Mouse (Mus musculus): Measurements from ENCODE around the gene Boll. TPM values are rescaled to one million over a fixed set of nuclear protein-coding genes. Genes with fewer than 3 reads are reported as not detected.
A peak's percentile ranks its signal among the peaks of the same experiment; 100 is the strongest.

Gene Boll
- total RNA-seq, 1 experiment, result 2.9 TPM

DNA sequence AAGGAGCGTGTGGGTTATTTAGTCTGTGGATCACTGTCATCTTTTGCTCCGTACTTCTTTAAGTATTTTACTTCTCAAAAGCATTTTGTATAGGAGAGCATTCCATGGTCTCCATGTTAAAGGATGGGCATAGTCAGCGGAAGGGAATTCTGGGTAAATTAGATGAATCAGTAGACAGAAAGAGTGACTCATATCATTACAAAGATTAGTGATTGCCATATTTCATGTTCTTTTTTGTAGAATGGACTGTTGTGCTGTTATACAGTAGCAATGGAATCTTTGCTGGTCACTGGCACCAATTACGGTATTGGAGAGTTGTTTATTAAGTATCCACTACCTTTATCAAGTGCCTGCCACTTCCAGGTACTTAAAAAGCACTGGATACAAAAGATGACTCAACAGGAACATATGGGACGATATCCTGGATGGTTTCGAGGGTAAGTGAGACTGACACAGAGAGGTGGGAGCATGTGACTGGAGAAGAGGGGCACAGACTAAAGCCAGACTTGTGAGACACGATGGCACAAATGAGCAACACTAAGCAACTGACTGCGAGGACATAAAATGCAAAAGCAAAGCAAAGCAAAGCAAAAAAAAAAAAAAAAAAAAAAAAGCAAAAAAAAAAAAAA, 134.9 kb downstream of the Boll start:
- no peak for TF ChIP-seq HCFC1 (IDR thresholded peaks at IDR 0.05; ENCODE audit: borderline replicate concordance, insufficient read depth, low read length)
- TF ChIP-seq ZNF384 (IDR thresholded peaks at IDR 0.05; ENCODE audit: low read depth, low read length), result no peak
- no peak for TF ChIP-seq ZC3H11A (IDR thresholded peaks at IDR 0.05; ENCODE audit: borderline replicate concordance, low read depth, low read length)
- no peak for TF ChIP-seq CHD2 (IDR thresholded peaks at IDR 0.05; ENCODE audit: low read depth, low read length)
- TF ChIP-seq MAFK (IDR thresholded peaks at IDR 0.05; ENCODE audit: insufficient read depth, low read depth, low read length), result no peak
- no peaks in the 10 kb centered on the region for H3K9me3 ChIP-seq (ENCODE audit: control insufficient read depth, insufficient read depth, low read depth, low read length)
- peaks cover 0 to 3% of the 10 kb centered on the region in 2 experiments; a peak in 2 of 4 replicates for H3K4me1 ChIP-seq (ENCODE audit: control insufficient read depth in 2 of 2, insufficient read depth in 2 of 2, low read length in 2 of 2, poor library complexity in 1 of 2)
- no peak for DNase-seq (ENCODE audit: low read depth, low spot score)
- no peak overlapping the region for H3K4me3 ChIP-seq (ENCODE audit: insufficient read depth in 1 of 2, low read depth in 1 of 2, low read length in 2 of 2, poor library complexity in 1 of 2, severe bottlenecking in 1 of 2)
- H3K9ac ChIP-seq (ENCODE audit: insufficient read depth, low read depth, low read length, poor library complexity, severe bottlenecking), result no peak overlapping the region
- H3K27ac ChIP-seq (ENCODE audit: insufficient read depth, low read depth, low read length, poor library complexity, severe bottlenecking), result no peak overlapping the region
- in situ Hi-C loops (cut with MboI; ENCODE audit: low sequenced_read_pairs in 2 of 2, unreplicated experiment in 2 of 2), result no loop called here
- H3K36me3 ChIP-seq (ENCODE audit: control insufficient read depth, insufficient read depth, low read length, poor library complexity, severe bottlenecking), result no peaks in the 10 kb centered on the region

- H3K27ac ChIP-seq (ENCODE audit: insufficient read depth, low read depth, low read length, poor library complexity, severe bottlenecking), result no peak overlapping the region
- TF ChIP-seq ZC3H11A (IDR thresholded peaks at IDR 0.05; ENCODE audit: borderline replicate concordance, low read depth, low read length), result no peak
- TF ChIP-seq MAFK (IDR thresholded peaks at IDR 0.05; ENCODE audit: insufficient read depth, low read depth, low read length), result no peak
- TF ChIP-seq HCFC1 (IDR thresholded peaks at IDR 0.05; ENCODE audit: borderline replicate concordance, insufficient read depth, low read length), result no peak
- no peak for TF ChIP-seq CHD2 (IDR thresholded peaks at IDR 0.05; ENCODE audit: low read depth, low read length)
- TF ChIP-seq ZNF384 (IDR thresholded peaks at IDR 0.05; ENCODE audit: low read depth, low read length), result no peak
- no peak overlapping the region for H3K9ac ChIP-seq (ENCODE audit: insufficient read depth, low read depth, low read length, poor library complexity, severe bottlenecking)
- H3K4me3 ChIP-seq (ENCODE audit: insufficient read depth in 1 of 2, low read depth in 1 of 2, low read length in 2 of 2, poor library complexity in 1 of 2, severe bottlenecking in 1 of 2), result no peak overlapping the region
- in situ Hi-C loops (cut with MboI; ENCODE audit: low sequenced_read_pairs in 2 of 2, unreplicated experiment in 2 of 2), result no loop called here
- peaks cover 0 to 3% of the 10 kb centered on the region in 2 experiments; a peak in 2 of 4 replicates for H3K4me1 ChIP-seq (ENCODE audit: control insufficient read depth in 2 of 2, insufficient read depth in 2 of 2, low read length in 2 of 2, poor library complexity in 1 of 2)
- H3K36me3 ChIP-seq (ENCODE audit: control insufficient read depth, insufficient read depth, low read length, poor library complexity, severe bottlenecking), result no peaks in the 10 kb centered on the region
- H3K9me3 ChIP-seq (ENCODE audit: control insufficient read depth, insufficient read depth, low read depth, low read length), result no peaks in the 10 kb centered on the region
- no peak for DNase-seq (ENCODE audit: low read depth, low spot score)
Measured at GRCm38 (mm10) chr1:55227376-55227775, 135.9 kb downstream of the Boll start.

DNA sequence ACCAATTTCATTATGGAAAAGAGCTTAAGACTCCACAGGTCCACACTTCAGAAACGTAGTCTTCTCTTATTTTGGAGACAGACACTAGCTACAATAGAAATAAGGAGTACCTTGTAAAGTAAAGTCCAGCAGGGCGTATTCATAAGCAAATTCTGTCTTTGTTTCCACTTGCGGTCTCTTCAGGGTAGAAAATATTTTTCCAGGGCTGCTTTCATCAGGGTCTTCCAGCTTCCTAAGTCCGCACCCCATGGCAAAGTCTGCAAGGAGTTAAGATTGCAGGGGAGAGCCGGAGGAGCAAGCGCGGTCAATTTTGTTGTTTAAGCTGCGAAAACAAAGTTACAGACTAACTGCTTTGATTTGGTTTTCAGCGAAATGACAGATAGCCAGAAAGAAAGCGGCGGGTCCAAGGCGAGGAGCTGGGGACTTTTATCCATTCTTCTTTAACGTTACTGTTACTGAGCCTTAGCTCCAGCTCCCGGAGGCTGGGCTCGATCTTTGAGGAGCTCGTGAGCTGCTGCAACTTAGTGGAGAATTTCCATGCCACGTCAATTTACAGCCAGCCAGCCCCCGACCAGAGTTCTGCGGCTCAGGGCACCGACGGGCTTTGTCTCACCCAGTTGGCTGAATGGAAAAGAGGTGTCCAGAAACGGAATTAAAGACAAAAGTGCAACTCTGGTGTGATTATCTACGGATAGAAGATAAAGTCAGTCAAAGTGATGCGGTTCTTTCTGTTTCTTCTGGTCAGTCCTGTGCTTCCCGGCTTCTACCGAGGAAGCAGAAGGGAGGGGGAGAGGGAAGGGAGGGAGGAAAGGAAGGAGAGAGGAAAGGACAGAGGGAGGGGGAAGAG, 137.0 kb downstream of the Boll start, which contains the start of gene Rftn2:
Gene Rftn2 (minus strand): TSS at position 772 of the 847 bp plus-strand sequence.
- TF ChIP-seq CHD2 (IDR thresholded peaks at IDR 0.05; ENCODE audit: low read depth, low read length), result no peak
- no peak for TF ChIP-seq ZNF384 (IDR thresholded peaks at IDR 0.05; ENCODE audit: low read depth, low read length)
- no peak for TF ChIP-seq MAFK (IDR thresholded peaks at IDR 0.05; ENCODE audit: insufficient read depth, low read depth, low read length)
- TF ChIP-seq ZC3H11A (IDR thresholded peaks at IDR 0.05; ENCODE audit: borderline replicate concordance, low read depth, low read length), result no peak
- DNase-seq (ENCODE audit: low read depth, low spot score), result no peak
- H3K9ac ChIP-seq (ENCODE audit: insufficient read depth, low read depth, low read length, poor library complexity, severe bottlenecking), result peak within 1 kb of the TSS; percentile 26; the same call in 1 of the 2 replicates
- H3K36me3 ChIP-seq (ENCODE audit: control insufficient read depth, insufficient read depth, low read length, poor library complexity, severe bottlenecking), result no peaks in the 10 kb centered on the region
- peak within 1 kb of the TSS; percentile 22 to 34; a peak in 3 of 4 replicates for H3K4me3 ChIP-seq (ENCODE audit: insufficient read depth in 1 of 2, low read depth in 1 of 2, low read length in 2 of 2, poor library complexity in 1 of 2, severe bottlenecking in 1 of 2)
- peaks cover 0 to 3% of the 10 kb centered on the region in 2 experiments; a peak in 2 of 4 replicates for H3K4me1 ChIP-seq (ENCODE audit: control insufficient read depth in 2 of 2, insufficient read depth in 2 of 2, low read length in 2 of 2, poor library complexity in 1 of 2)
- no peak within 1 kb of the TSS for H3K27ac ChIP-seq (ENCODE audit: insufficient read depth, low read depth, low read length, poor library complexity, severe bottlenecking)
- in situ Hi-C loops (cut with MboI; ENCODE audit: low sequenced_read_pairs in 2 of 2, unreplicated experiment in 2 of 2), result no loop called here
- H3K9me3 ChIP-seq (ENCODE audit: control insufficient read depth, insufficient read depth, low read depth, low read length), result no peaks in the 10 kb centered on the region

DNA sequence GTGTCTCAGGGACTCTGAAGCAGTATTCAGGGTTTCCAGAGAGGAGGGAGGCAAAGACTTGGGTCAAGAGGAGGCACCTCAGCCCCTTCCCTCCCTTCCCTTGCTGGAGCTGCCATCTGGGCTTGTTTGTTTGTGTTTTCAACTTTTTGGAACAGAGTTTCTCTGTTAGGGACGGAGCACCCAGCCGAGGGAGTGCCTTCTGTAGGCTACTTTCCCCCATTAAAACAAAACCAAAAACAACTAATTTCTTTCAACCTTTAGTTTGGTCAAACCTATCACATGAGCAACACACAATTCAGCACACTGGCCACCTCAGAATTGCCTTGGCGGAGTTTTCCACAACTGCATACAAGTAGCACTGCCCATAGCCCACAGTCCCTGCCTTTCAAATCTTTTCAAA, 137.9 kb downstream of the Boll start:
- no peak overlapping the region for H3K4me3 ChIP-seq (ENCODE audit: insufficient read depth in 1 of 2, low read depth in 1 of 2, low read length in 2 of 2, poor library complexity in 1 of 2, severe bottlenecking in 1 of 2)
- no peak overlapping the region for H3K27ac ChIP-seq (ENCODE audit: insufficient read depth, low read depth, low read length, poor library complexity, severe bottlenecking)
- TF ChIP-seq CHD2 (IDR thresholded peaks at IDR 0.05; ENCODE audit: low read depth, low read length) (no peak), HCFC1 (IDR thresholded peaks at IDR 0.05; ENCODE audit: borderline replicate concordance, insufficient read depth, low read length) (no peak), ZNF384 (IDR thresholded peaks at IDR 0.05; ENCODE audit: low read depth, low read length) (no peak), MAFK (IDR thresholded peaks at IDR 0.05; ENCODE audit: insufficient read depth, low read depth, low read length) (no peak), ZC3H11A (IDR thresholded peaks at IDR 0.05; ENCODE audit: borderline replicate concordance, low read depth, low read length) (no peak)
- no peaks in the 10 kb centered on the region for H3K9me3 ChIP-seq (ENCODE audit: control insufficient read depth, insufficient read depth, low read depth, low read length)
- peaks cover 0 to 3% of the 10 kb centered on the region in 2 experiments; a peak in 2 of 4 replicates for H3K4me1 ChIP-seq (ENCODE audit: control insufficient read depth in 2 of 2, insufficient read depth in 2 of 2, low read length in 2 of 2, poor library complexity in 1 of 2)
- in situ Hi-C loops (cut with MboI; ENCODE audit: low sequenced_read_pairs in 2 of 2, unreplicated experiment in 2 of 2), result no loop called here
- no peaks in the 10 kb centered on the region for H3K36me3 ChIP-seq (ENCODE audit: control insufficient read depth, insufficient read depth, low read length, poor library complexity, severe bottlenecking)
- DNase-seq (ENCODE audit: low read depth, low spot score), result no peak
- no peak overlapping the region for H3K9ac ChIP-seq (ENCODE audit: insufficient read depth, low read depth, low read length, poor library complexity, severe bottlenecking)
